Mouse (Mus musculus) cortical plate, adult 2 months (tissue): ENCODE results near the gene Vwa8.

Experiments
- CTCF ChIP-seq: fragments of 200-500 bp; IDR thresholded peaks from 2 replicates; pipeline ENCODE4 v1.5.1; 2011; ENCODE audit warnings: mild to moderate bottlenecking, control low read depth, low read length; ENCODE audit not compliant: insufficient read depth; ENCODE audit errors: extremely low read depth
- POLR2A ChIP-seq: fragments of 200-500 bp; IDR thresholded peaks from 2 replicates; pipeline ENCODE4 v1.6.1; 2011; ENCODE audit warnings: mild to moderate bottlenecking, low read length, control low read depth; ENCODE audit not compliant: insufficient read depth; ENCODE audit errors: extremely low read depth

DNA sequence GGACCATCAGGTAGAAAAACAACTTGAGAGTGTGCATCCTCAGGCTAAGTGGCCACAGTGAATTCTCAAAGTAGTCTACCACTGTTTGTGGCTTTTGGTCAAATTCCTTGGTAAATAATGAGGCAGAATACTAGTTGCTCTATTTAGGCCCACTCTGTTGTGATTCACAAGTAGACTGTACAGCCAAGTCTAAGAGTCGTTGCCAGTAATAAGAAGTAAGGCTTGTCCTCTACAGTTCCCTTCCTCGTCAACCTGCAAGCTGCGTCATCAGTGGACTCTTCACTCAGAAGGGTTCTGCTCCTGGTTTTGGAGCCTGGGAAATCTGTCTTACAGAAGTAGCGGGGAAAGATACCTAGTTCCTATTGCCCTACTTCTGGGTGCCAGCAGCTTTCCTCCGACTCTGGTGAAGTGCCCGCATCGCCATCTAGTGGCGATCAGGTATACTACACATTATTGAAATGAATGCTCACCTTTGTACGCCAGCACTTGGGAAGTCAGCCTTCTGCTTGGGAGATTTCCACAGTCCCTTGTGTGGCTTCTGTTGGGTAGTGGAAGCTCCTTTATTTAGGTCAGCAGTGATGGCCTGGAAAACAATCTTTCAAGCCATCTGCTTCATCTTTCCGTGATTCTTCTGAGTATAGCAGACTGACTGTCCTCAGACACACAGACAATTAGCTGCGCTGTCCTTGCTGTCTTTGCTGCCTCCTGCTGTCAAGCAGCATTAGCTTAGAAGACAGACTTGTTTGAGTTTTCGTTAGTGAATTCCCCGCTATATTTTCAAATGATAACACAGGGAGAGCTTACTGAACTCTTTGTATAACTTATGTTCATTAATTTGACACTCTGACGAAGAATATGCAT, 258.0 kb downstream of the Vwa8 start:
- TF ChIP-seq CTCF (peak; percentile 87), POLR2A (no peak)
